Mouse (Mus musculus) left cerebral cortex, postnatal 4 days (tissue): Measurements from ENCODE around the gene Gipr. TPM values are rescaled to one million over a fixed set of nuclear protein-coding genes. Genes with fewer than 3 reads are reported as not detected.

Source experiments
- DNase-seq: peaks from one replicate; pipeline ENCODE4 v3.0.0-alpha.2; 2022
- intact Hi-C: fragments of 180-260 bp; cut with DNase I; formaldehyde crosslinking; loops from one replicate; pipeline ENCODE4 v1.15.1; 2025
- microRNA-seq: library from miRNA; unstranded; fragments of <30 nt; microRNA quantifications from one replicate; pipeline ENCODE4 v1.2.0, GENCODE M21; 2022
- total RNA-seq, 2 experiments: library from RNA; stranded (reverse); gene quantifications; 2 replicates each; pipeline ENCODE4 v1.2.3; 2021

Gipr gene
- total RNA-seq, 2 experiments from 2014 or later: 22.7 to 25.8 TPM

DNA sequence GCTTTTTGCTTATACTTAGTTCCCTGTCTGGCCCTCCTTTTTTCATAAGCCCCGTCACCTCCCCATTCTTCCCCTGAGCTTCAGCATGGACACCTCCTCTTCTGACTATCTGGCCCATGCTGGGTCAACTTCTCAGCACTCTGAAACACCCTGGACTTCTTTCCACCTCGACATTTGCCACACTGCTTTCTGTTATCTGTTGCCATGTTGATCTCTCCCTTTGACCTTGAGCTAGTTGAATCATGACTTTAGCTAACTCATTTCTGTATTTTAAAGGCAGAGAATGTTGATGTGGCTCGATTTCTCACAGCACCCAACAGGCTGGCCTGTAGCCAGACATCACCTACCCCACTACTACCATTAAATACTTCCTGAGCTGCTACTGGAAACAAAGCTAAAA is 58.5 kb downstream of the Gipr start:
- intact Hi-C loops: no loop called here
- no peak for DNase-seq

Small RNA genes within 50 kb of the gene (microRNA-seq; reads per million reads assigned to microRNA genes)
- 3,617 reads per million, percentile 88 among the genes with 10 or more reads in this experiment for gene Mir330

Other genes starting within 250 kb of the Gipr start
- gene Nova2, start 240.2 kb downstream of the Gipr start, total RNA-seq: 100 to 1,000 TPM; 152 to 154 TPM
- gene Nanos2, start 178.7 kb downstream of the Gipr start, total RNA-seq: 1 to 10 TPM; 1.4 to 1.7 TPM
- gene Mypop, start 174.9 kb downstream of the Gipr start, total RNA-seq: 10 to 100 TPM; 18.8 to 20.2 TPM
- 10 to 100 TPM; 56.9 to 60.8 TPM for gene Irf2bp1, start 162.1 kb downstream of the Gipr start, total RNA-seq
- not detected for gene Foxa3, start 142.6 kb downstream of the Gipr start, total RNA-seq
- gene Sympk, start 141.8 kb downstream of the Gipr start, total RNA-seq: 10 to 100 TPM; 87.1 to 96.8 TPM
- gene Rsph6a, start 111.4 kb downstream of the Gipr start, total RNA-seq: under 1 TPM; 0.30 to 0.46 TPM
- 100 to 1,000 TPM; 147 to 151 TPM for gene Dmwd, start 89.9 kb downstream of the Gipr start, total RNA-seq
- 10 to 100 TPM; 45.3 to 46.5 TPM for gene Dmpk, start 82.3 kb downstream of the Gipr start, total RNA-seq
- 1 to 10 TPM; 2.2 to 3.3 TPM for gene Six5, start 71.5 kb downstream of the Gipr start, total RNA-seq
- 10 to 100 TPM in 1 of 2 experiments, 1 to 10 TPM in 1; 9.4 to 11.0 TPM for gene Gm4969, start 47.8 kb downstream of the Gipr start, total RNA-seq
- gene Fbxo46, start 46.3 kb downstream of the Gipr start, total RNA-seq: 10 to 100 TPM; 17.7 to 18.9 TPM
- gene Qpctl, start 16.8 kb downstream of the Gipr start, total RNA-seq: 10 to 100 TPM; 17.6 to 19.9 TPM
- gene Snrpd2, start 16.4 kb downstream of the Gipr start, total RNA-seq: 100 to 1,000 TPM; 126 to 130 TPM
- gene Eml2, start 10.3 kb upstream of the Gipr start, total RNA-seq: 100 to 1,000 TPM; 102 to 106 TPM
- gene Gpr4, start 46.4 kb upstream of the Gipr start, total RNA-seq: 1 to 10 TPM; 3.5 to 4.3 TPM
- gene Opa3, start 62.2 kb upstream of the Gipr start, total RNA-seq: 10 to 100 TPM; 33.8 to 35.0 TPM
- 10 to 100 TPM; 45.3 to 46.6 TPM for gene Vasp, start 105.7 kb upstream of the Gipr start, total RNA-seq
- under 1 TPM; 0.60 to 0.64 TPM for gene Ppm1n, start 113.9 kb upstream of the Gipr start, total RNA-seq
- gene Rtn2, start 116.5 kb upstream of the Gipr start, total RNA-seq: 100 to 1,000 TPM; 154 to 161 TPM
- gene Fosb, start 143.9 kb upstream of the Gipr start, total RNA-seq: 1 to 10 TPM; 1.2 to 1.3 TPM
- 10 to 100 TPM; 60.1 to 70.9 TPM for gene Ercc1, start 178.7 kb upstream of the Gipr start, total RNA-seq
- 10 to 100 TPM; 15.9 to 18.7 TPM for gene Cd3eap, start 193.4 kb upstream of the Gipr start, total RNA-seq
- gene Ppp1r13l, start 193.6 kb upstream of the Gipr start, total RNA-seq: 1 to 10 TPM; 6.0 to 6.4 TPM
- 10 to 100 TPM; 46.1 to 62.8 TPM for gene Ercc2, start 215.9 kb upstream of the Gipr start, total RNA-seq
- 1 to 10 TPM; 1.2 to 1.3 TPM for gene Klc3, start 238.0 kb upstream of the Gipr start, total RNA-seq
- not detected for gene Ckm, start 238.6 kb upstream of the Gipr start, total RNA-seq